11 mouse cellular contexts compared by ENCODE assay signal in genomic region chr2:34534996-34535395, GRCm38 (mm10).
DNase-seq lines count a peak whose midpoint lies in the region; ATAC-seq and TF ChIP-seq lines count a peak whose summit lies in the region.
"Had no signal": no experiment of that assay in that cellular context is flagged by ENCODE, and none has a peak within 500 bp of the region (broad histone marks: within the 10 kb centered on the region; RNA-seq: fewer than 3 reads in every experiment).

No protein-coding gene starts in this region.

- no peaks in the 10 kb centered on the region for H3K9me3 ChIP-seq in forebrain, embryonic 14.5 days (replicated peaks; ENCODE audit: control insufficient read depth, low read length)
- no peaks in the 10 kb centered on the region for H3K9me3 ChIP-seq in midbrain, embryonic 15.5 days
- H3K9me3 ChIP-seq: liver, embryonic 13.5 days had no signal

- H3K9ac ChIP-seq in forebrain, embryonic 14.5 days (ENCODE audit: low read length) = no peak overlapping the region
- no peak overlapping the region for H3K9ac ChIP-seq in midbrain, embryonic 15.5 days
- H3K9ac ChIP-seq: liver, embryonic 13.5 days had no signal

- 16% methylated on average over 12 of the region's 12 CpGs for WGBS in forebrain, embryonic 14.5 days
- WGBS in midbrain, embryonic 15.5 days = 36% methylated on average over 12 of the region's 12 CpGs

- H3K4me1 ChIP-seq in forebrain, embryonic 14.5 days (ENCODE audit: control insufficient read depth, insufficient read depth, low read length) = peaks cover 24% of the 10 kb centered on the region
- peaks cover 30% of the 10 kb centered on the region for H3K4me1 ChIP-seq in midbrain, embryonic 15.5 days
- H3K4me1 ChIP-seq: liver, embryonic 13.5 days had no signal

- intact Hi-C loops in left cerebral cortex, postnatal 4 days (cut with DNase I) = no loop called here
- intact Hi-C loops in left cerebral cortex, adult 2 months (cut with DNase I) = no loop called here
- intact Hi-C loops in gastrocnemius, postnatal 36 days (cut with DNase I) = no loop called here

- DNase-seq in cerebellum, postnatal 14 days = peak; percentile 24 to 26
- DNase-seq in cerebellum, adult 9-11 months = no peak
- peak; percentile 27 for DNase-seq in left cerebral cortex, postnatal 4 days
- no peak for DNase-seq in left cerebral cortex, adult 2 months (ENCODE audit: extremely low spot score in 1 of 2, low spot score in 2 of 2)
- DNase-seq in forebrain, embryonic 14.5 days (ENCODE audit: low spot score) = peak; percentile 83
- no peak for DNase-seq in spleen, postnatal 14 days (ENCODE audit: low spot score in 2 of 2)
- DNase-seq in gastrocnemius, postnatal 36 days = no peak
- DNase-seq: cerebellum, adult 2 months; liver, embryonic 13.5 days had no signal

- H3K27me3 ChIP-seq in forebrain, embryonic 14.5 days (replicated peaks; ENCODE audit: control insufficient read depth, insufficient read depth, low read length) = no peaks in the 10 kb centered on the region
- H3K27me3 ChIP-seq in midbrain, embryonic 15.5 days (replicated peaks) = no peaks in the 10 kb centered on the region
- H3K27me3 ChIP-seq: liver, embryonic 13.5 days had no signal

- no peaks in the 10 kb centered on the region for H3K36me3 ChIP-seq in forebrain, embryonic 14.5 days (ENCODE audit: control insufficient read depth, insufficient read depth, low read length)
- H3K36me3 ChIP-seq in midbrain, embryonic 15.5 days (replicated peaks) = no peaks in the 10 kb centered on the region

- H3K4me3 ChIP-seq in left cerebral cortex, adult 2 months = no peak overlapping the region
- no peak overlapping the region for H3K4me3 ChIP-seq in forebrain, embryonic 14.5 days (ENCODE audit: low read depth, low read length)
- H3K4me3 ChIP-seq in midbrain, embryonic 15.5 days = no peak overlapping the region
- H3K4me3 ChIP-seq: liver, embryonic 13.5 days had no signal

- no peak for TF ChIP-seq CTCF in left cerebral cortex, adult 2 months (IDR thresholded peaks at IDR 0.05)

- ATAC-seq in forebrain, embryonic 14.5 days = peak; percentile 45; the same call in 1 of the 2 replicates
- no peak for ATAC-seq in midbrain, embryonic 15.5 days (replicated peaks)
- ATAC-seq: intestine, postnatal 0 days had no signal

- H3K4me2 ChIP-seq in forebrain, embryonic 14.5 days (ENCODE audit: low read length) = peak overlapping the region; percentile 24; the same call in 1 of the 2 replicates
- peak overlapping the region; percentile 3; the same call in 1 of the 2 replicates for H3K4me2 ChIP-seq in midbrain, embryonic 15.5 days
- H3K4me2 ChIP-seq: liver, embryonic 13.5 days had no signal

- no peak overlapping the region for H3K27ac ChIP-seq in left cerebral cortex, adult 2 months
- H3K27ac ChIP-seq in forebrain, embryonic 14.5 days (ENCODE audit: low read depth, low read length) = no peak overlapping the region
- peak overlapping the region; percentile 27; the same call in 1 of the 2 replicates for H3K27ac ChIP-seq in midbrain, embryonic 15.5 days
- H3K27ac ChIP-seq: liver, embryonic 13.5 days had no signal

Comparison
In these comparisons a context has a peak if more than half of its experiments do, and no peak if none do; other contexts are left out.
1. DNase-seq: peak in cerebellum, postnatal 14 days (2 of 2), left cerebral cortex, postnatal 4 days (single experiment) and forebrain, embryonic 14.5 days (single experiment); none in cerebellum, adult 9-11 months (single experiment), left cerebral cortex, adult 2 months (0 of 2), spleen, postnatal 14 days (0 of 2) and gastrocnemius, postnatal 36 days (0 of 2).